Mouse (Mus musculus): Measurements from ENCODE around the gene Actl10. TPM values are rescaled to one million over a fixed set of nuclear protein-coding genes. Genes with fewer than 3 reads are reported as not detected.

Actl10 gene
- polyA plus RNA-seq, 1 experiment = not detected

DNA sequence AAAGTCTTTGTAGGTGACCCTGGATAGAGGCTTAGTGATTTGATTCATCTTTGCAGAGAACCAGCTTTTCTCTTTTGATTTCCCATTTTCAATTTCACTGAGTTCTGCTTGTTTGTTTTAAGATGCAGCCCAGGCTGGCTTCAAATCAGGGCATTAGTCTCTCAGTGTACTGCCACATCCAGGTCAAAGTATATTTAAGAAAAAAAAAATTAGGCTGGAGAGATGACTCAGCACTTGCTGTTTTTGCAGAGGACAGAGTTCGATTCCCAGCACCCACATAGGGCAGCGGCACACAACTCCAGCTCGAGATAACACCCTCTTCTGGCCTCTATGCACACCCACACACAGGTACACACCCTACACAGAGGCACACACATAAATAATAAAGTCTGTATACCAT lies 39.7 kb downstream of the Actl10 start:
- Histone ChIP-seq H3K27ac (ENCODE audit: insufficient read depth, low read length) (no peak overlapping the region), H3K4me1 (ENCODE audit: control insufficient read depth, insufficient read depth, low read length) (no peaks in the 10 kb centered on the region), H3K4me3 (ENCODE audit: insufficient read depth, low read length) (no peak overlapping the region)
- TF ChIP-seq POLR2A (IDR thresholded peaks at IDR 0.05; ENCODE audit: low read depth, low read length) (no peak), CTCF (IDR thresholded peaks at IDR 0.05; ENCODE audit: borderline replicate concordance, insufficient read depth, low read length) (no peak)

DNA sequence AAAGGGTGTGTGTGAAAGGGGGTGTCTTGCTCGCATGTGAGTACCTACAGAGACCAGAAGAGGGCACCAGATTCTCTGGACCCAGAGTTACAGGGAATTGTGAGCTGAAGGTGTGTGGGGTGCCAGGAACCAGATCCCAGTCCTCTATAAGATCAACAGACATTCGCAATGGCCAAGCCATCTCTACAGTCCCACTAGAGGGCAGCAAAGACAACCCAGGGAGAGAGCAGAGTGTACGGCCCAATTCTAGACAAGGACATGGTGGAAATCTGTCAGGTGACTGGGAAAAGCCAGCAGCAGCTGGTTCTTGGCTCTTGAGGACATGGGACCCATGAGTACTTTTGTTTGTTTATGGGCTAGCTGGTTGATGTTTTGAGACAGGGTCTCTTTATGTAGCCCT lies 41.4 kb downstream of the Actl10 start:
- no peak for TF ChIP-seq POLR2A (IDR thresholded peaks at IDR 0.05; ENCODE audit: low read depth, low read length)
- peak; percentile 38; the same call in 1 of the 2 replicates for TF ChIP-seq CTCF (IDR thresholded peaks at IDR 0.05; ENCODE audit: borderline replicate concordance, insufficient read depth, low read length)
- no peak overlapping the region for H3K27ac ChIP-seq (ENCODE audit: insufficient read depth, low read length)

DNA sequence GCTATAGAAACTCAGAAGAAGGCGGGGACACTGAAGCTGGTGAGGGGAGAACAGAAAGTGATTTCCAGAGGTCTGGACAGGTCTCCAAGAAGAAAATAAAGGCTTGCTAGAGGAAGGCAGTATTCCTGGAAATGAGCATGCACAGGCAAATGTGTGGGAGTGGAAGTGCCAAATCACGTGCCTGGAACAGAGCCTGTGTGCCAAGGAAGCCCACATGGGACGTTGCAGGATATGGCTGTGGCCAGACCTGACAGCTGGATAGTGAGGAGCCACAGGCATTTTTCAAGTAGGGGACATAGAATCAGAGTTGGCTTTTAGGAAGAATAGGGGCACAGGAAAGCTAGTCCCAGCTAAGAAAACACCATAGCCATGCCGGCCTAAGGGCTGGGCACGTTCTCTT lies 44.2 kb downstream of the Actl10 start:
- Histone ChIP-seq H3K27ac (ENCODE audit: insufficient read depth, low read length) (no peak overlapping the region), H3K4me1 (ENCODE audit: control insufficient read depth, insufficient read depth, low read length) (no peaks in the 10 kb centered on the region), H3K4me3 (ENCODE audit: insufficient read depth, low read length) (no peak overlapping the region)
- TF ChIP-seq CTCF (IDR thresholded peaks at IDR 0.05; ENCODE audit: borderline replicate concordance, insufficient read depth, low read length) (no peak), POLR2A (IDR thresholded peaks at IDR 0.05; ENCODE audit: low read depth, low read length) (no peak)

More for the DNA sequence above, 41.4 kb downstream of the Actl10 start:
- no peak overlapping the region for H3K4me3 ChIP-seq (ENCODE audit: insufficient read depth, low read length)
- no peaks in the 10 kb centered on the region for H3K4me1 ChIP-seq (ENCODE audit: control insufficient read depth, insufficient read depth, low read length)

DNA sequence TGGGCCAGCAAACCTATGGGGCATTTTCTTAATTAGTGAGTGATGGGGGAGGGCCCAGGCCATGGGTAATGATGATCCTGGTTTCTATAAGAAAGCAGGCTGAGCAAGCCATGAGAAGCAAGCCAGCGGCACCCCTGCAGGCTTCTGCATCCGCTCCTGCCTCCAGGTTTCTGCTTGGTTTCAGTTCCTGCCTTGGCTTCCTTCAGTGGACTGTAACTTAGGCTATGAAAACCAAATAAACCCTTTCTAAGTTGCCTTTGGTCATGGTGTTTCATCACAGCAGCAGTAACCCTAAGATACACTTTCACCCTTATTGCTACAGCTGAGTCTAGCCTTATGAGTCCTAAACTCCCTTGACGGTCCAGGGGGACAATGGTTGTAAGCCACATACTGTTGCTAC lies 45.8 kb downstream of the Actl10 start:
- no peak overlapping the region for H3K4me3 ChIP-seq (ENCODE audit: insufficient read depth, low read length)
- H3K4me1 ChIP-seq (ENCODE audit: control insufficient read depth, insufficient read depth, low read length) = no peaks in the 10 kb centered on the region
- TF ChIP-seq CTCF (IDR thresholded peaks at IDR 0.05; ENCODE audit: borderline replicate concordance, insufficient read depth, low read length) = no peak
- no peak for TF ChIP-seq POLR2A (IDR thresholded peaks at IDR 0.05; ENCODE audit: low read depth, low read length)
- H3K27ac ChIP-seq (ENCODE audit: insufficient read depth, low read length) = no peak overlapping the region

DNA sequence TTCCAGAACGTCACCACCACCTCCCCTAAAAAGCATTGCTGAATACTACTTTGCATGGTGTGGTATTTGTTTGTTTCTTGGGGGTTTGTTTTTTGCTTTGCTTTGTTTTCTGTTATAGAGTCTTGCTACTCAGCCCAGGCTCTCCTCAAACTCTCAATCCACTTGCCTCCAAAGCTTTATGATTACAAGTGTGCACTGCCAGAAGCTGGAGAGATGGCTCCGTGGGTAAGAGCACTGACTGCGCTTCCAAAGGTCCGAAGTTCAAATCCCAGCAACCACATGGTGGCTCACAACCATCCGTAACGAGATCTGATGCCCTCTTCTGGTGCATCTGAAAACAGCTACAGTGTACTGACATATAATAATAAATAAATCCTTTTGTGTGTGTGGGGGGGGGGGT lies 49.0 kb downstream of the Actl10 start:
- H3K27ac ChIP-seq (ENCODE audit: insufficient read depth, low read length) = no peak overlapping the region
- no peak overlapping the region for H3K4me3 ChIP-seq (ENCODE audit: insufficient read depth, low read length)
- TF ChIP-seq POLR2A (IDR thresholded peaks at IDR 0.05; ENCODE audit: low read depth, low read length) (no peak), CTCF (IDR thresholded peaks at IDR 0.05; ENCODE audit: borderline replicate concordance, insufficient read depth, low read length) (no peak)
- no peaks in the 10 kb centered on the region for H3K4me1 ChIP-seq (ENCODE audit: control insufficient read depth, insufficient read depth, low read length)

DNA sequence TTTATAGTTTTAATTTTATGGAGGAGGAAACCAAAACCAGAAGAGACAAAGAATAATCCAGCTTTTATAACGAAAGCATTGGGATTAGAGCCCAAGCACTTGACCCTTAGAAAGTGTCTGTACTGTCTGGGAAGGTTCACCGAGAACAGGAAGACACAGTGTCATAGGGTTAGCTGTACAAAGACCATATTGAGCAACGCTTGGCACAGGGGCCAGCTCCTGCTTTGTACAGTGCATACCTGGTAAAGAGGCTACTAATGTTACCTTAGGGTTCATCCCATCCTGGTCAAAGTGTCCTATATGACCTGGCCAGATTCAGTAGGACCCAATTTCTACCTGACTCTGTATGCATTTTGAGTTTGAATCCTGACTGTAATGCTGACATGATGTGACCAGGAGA lies 49.7 kb downstream of the Actl10 start:
- Histone ChIP-seq H3K4me1 (ENCODE audit: control insufficient read depth, insufficient read depth, low read length) (no peaks in the 10 kb centered on the region), H3K27ac (ENCODE audit: insufficient read depth, low read length) (no peak overlapping the region), H3K4me3 (ENCODE audit: insufficient read depth, low read length) (no peak overlapping the region)
- TF ChIP-seq CTCF (IDR thresholded peaks at IDR 0.05; ENCODE audit: borderline replicate concordance, insufficient read depth, low read length) = no peak
- TF ChIP-seq POLR2A (IDR thresholded peaks at IDR 0.05; ENCODE audit: low read depth, low read length) = no peak

Other genes with a start within 250 kb of the Actl10 start
- not detected in 2 replicates for gene Bpifb9b, start 244.5 kb upstream of the Actl10 start, polyA plus RNA-seq (2011; ENCODE audit: insufficient read length, low read depth, missing spikeins)
- 9.3 and 10.0 TPM in 2 replicates for gene Cdk5rap1, start 178.8 kb upstream of the Actl10 start, polyA plus RNA-seq (2011; ENCODE audit: insufficient read length, low read depth, missing spikeins)
- 17.1 and 18.5 TPM in 2 replicates for gene Snta1, start 143.7 kb upstream of the Actl10 start, polyA plus RNA-seq (2011; ENCODE audit: insufficient read length, low read depth, missing spikeins)
- gene Cbfa2t2, start 115.3 kb upstream of the Actl10 start, polyA plus RNA-seq (2011; ENCODE audit: insufficient read length, low read depth, missing spikeins) = 36.8 and 47.6 TPM in 2 replicates
- gene 1700003F12Rik, start 4.7 kb upstream of the Actl10 start, polyA plus RNA-seq (2011; ENCODE audit: insufficient read length, low read depth, missing spikeins) = 1.9 TPM in 1 of 2 replicates, not detected in the other
- 0.85 and 1.5 TPM in 2 replicates for gene Necab3, start 7.1 kb downstream of the Actl10 start, polyA plus RNA-seq (2011; ENCODE audit: insufficient read length, low read depth, missing spikeins)
- 21.5 and 24.3 TPM in 2 replicates for gene E2f1, start 18.1 kb downstream of the Actl10 start, polyA plus RNA-seq (2011; ENCODE audit: insufficient read length, low read depth, missing spikeins)
- gene Pxmp4, start 51.9 kb downstream of the Actl10 start, polyA plus RNA-seq (2011; ENCODE audit: insufficient read length, low read depth, missing spikeins) = 11.8 and 13.2 TPM in 2 replicates
- 1.8 and 1.9 TPM in 2 replicates for gene Zfp341, start 61.5 kb downstream of the Actl10 start, polyA plus RNA-seq (2011; ENCODE audit: insufficient read length, low read depth, missing spikeins)
- not detected in 2 replicates for gene 4930519P11Rik, start 61.7 kb downstream of the Actl10 start, polyA plus RNA-seq (2011; ENCODE audit: insufficient read length, low read depth, missing spikeins)
- 150 and 153 TPM in 2 replicates for gene Chmp4b, start 99.9 kb downstream of the Actl10 start, polyA plus RNA-seq (2011; ENCODE audit: insufficient read length, low read depth, missing spikeins)
- gene Gm14214, start 218.3 kb downstream of the Actl10 start, polyA plus RNA-seq (2011; ENCODE audit: insufficient read length, low read depth, missing spikeins) = not detected in 2 replicates
- 137 and 168 TPM in 2 replicates for gene Raly, start 239.3 kb downstream of the Actl10 start, polyA plus RNA-seq (2011; ENCODE audit: insufficient read length, low read depth, missing spikeins)
- not detected in 2 replicates for gene a, start 239.6 kb downstream of the Actl10 start, polyA plus RNA-seq (2011; ENCODE audit: insufficient read length, low read depth, missing spikeins)